Mouse (Mus musculus): ENCODE measurements around the gene Wfdc3. TPM values are rescaled to one million over a fixed set of nuclear protein-coding genes. Genes with fewer than 3 reads are reported as not detected.

The Wfdc3 gene
- polyA plus RNA-seq, 1 experiment from 2014 or later, result 1.3 TPM

GRCm38 (mm10) chr2:164758692-164759091, 13.0 kb upstream of the Wfdc3 start:
- Histone ChIP-seq H3K36me3 (peaks cover 100% of the 10 kb centered on the region), H3K9ac (replicated peaks) (no peak overlapping the region), H3K4me2 (no peak overlapping the region), H3K9me3 (replicated peaks) (no peaks in the 10 kb centered on the region), H3K4me3 (replicated peaks) (no peak overlapping the region), H3K4me1 (no peaks in the 10 kb centered on the region), H3K27me3 (replicated peaks) (no peaks in the 10 kb centered on the region), H3K27ac (replicated peaks) (no peak overlapping the region)
- no peak for ATAC-seq (ENCODE audit: low FRiP score)
- 89% methylated on average over 1 of the region's 1 CpGs for WGBS

GRCm38 (mm10) chr2:164757841-164758240, 12.1 kb upstream of the Wfdc3 start:
- H3K4me1 ChIP-seq, result no peaks in the 10 kb centered on the region
- ATAC-seq (ENCODE audit: low FRiP score), result no peak
- 89% methylated on average over 11 of the region's 11 CpGs for WGBS
- no peak overlapping the region for H3K4me2 ChIP-seq
- no peak overlapping the region for H3K27ac ChIP-seq (replicated peaks)
- H3K36me3 ChIP-seq, result peaks cover 97% of the 10 kb centered on the region
- H3K4me3 ChIP-seq (replicated peaks), result no peak overlapping the region
- no peaks in the 10 kb centered on the region for H3K27me3 ChIP-seq (replicated peaks)
- H3K9ac ChIP-seq (replicated peaks), result no peak overlapping the region
- H3K9me3 ChIP-seq (replicated peaks), result no peaks in the 10 kb centered on the region

- H3K27ac ChIP-seq (replicated peaks), result no peak overlapping the region
- no peak overlapping the region for H3K4me3 ChIP-seq (replicated peaks)
- ATAC-seq (ENCODE audit: low FRiP score), result no peak
- H3K4me2 ChIP-seq, result no peak overlapping the region
- no peak overlapping the region for H3K9ac ChIP-seq (replicated peaks)
- no peaks in the 10 kb centered on the region for H3K9me3 ChIP-seq (replicated peaks)
- peaks cover 83% of the 10 kb centered on the region for H3K36me3 ChIP-seq
- 0 out of 2 replicates have a peak, but pooled peaks cover 3% of the 10 kb centered on the region for H3K4me1 ChIP-seq
- no peaks in the 10 kb centered on the region for H3K27me3 ChIP-seq (replicated peaks)
- 88% methylated on average over 2 of the region's 2 CpGs for WGBS
Observed at GRCm38 (mm10) chr2:164754800-164755199, 9.1 kb upstream of the Wfdc3 start.

- WGBS, result 83% methylated on average over 11 of the region's 11 CpGs
- H3K9ac ChIP-seq (replicated peaks), result no peak overlapping the region
- H3K4me2 ChIP-seq, result no peak overlapping the region
- H3K27me3 ChIP-seq (replicated peaks), result no peaks in the 10 kb centered on the region
- peaks cover 77% of the 10 kb centered on the region for H3K36me3 ChIP-seq
- H3K9me3 ChIP-seq (replicated peaks), result no peaks in the 10 kb centered on the region
- no peak overlapping the region for H3K4me3 ChIP-seq (replicated peaks)
- H3K27ac ChIP-seq (replicated peaks), result no peak overlapping the region
- 0 out of 2 replicates have a peak, but pooled peaks cover 5% of the 10 kb centered on the region for H3K4me1 ChIP-seq
- no peak for ATAC-seq (ENCODE audit: low FRiP score)
Observed at GRCm38 (mm10) chr2:164754105-164754504, 8.4 kb upstream of the Wfdc3 start.

- Histone ChIP-seq H3K9ac (replicated peaks) (no peak overlapping the region), H3K36me3 (peaks cover 74% of the 10 kb centered on the region), H3K27me3 (replicated peaks) (no peaks in the 10 kb centered on the region), H3K9me3 (replicated peaks) (no peaks in the 10 kb centered on the region), H3K4me2 (no peak overlapping the region), H3K4me1 (peaks cover 19% of the 10 kb centered on the region), H3K27ac (replicated peaks) (no peak overlapping the region), H3K4me3 (replicated peaks) (no peak overlapping the region)
- no peak for ATAC-seq (ENCODE audit: low FRiP score)
- 92% methylated on average over 2 of the region's 2 CpGs for WGBS
Observed at GRCm38 (mm10) chr2:164752454-164752853, 6.7 kb upstream of the Wfdc3 start.

GRCm38 (mm10) chr2:164748991-164749390, 3.3 kb upstream of the Wfdc3 start:
- no peak overlapping the region for H3K4me2 ChIP-seq
- H3K9ac ChIP-seq (replicated peaks), result no peak overlapping the region
- H3K27ac ChIP-seq (replicated peaks), result no peak overlapping the region
- peaks cover 40% of the 10 kb centered on the region for H3K36me3 ChIP-seq
- H3K4me1 ChIP-seq, result peaks cover 39% of the 10 kb centered on the region
- H3K27me3 ChIP-seq (replicated peaks), result no peaks in the 10 kb centered on the region
- WGBS, result 88% methylated on average over 6 of the region's 6 CpGs
- H3K9me3 ChIP-seq (replicated peaks), result no peaks in the 10 kb centered on the region
- no peak overlapping the region for H3K4me3 ChIP-seq (replicated peaks)
- no peak for ATAC-seq (ENCODE audit: low FRiP score)

GRCm38 (mm10) chr2:164748191-164748590, 2.5 kb upstream of the Wfdc3 start:
- peaks cover 39% of the 10 kb centered on the region for H3K4me1 ChIP-seq
- H3K9me3 ChIP-seq (replicated peaks), result no peaks in the 10 kb centered on the region
- no peak overlapping the region for H3K9ac ChIP-seq (replicated peaks)
- ATAC-seq (ENCODE audit: low FRiP score), result no peak
- no peaks in the 10 kb centered on the region for H3K27me3 ChIP-seq (replicated peaks)
- H3K27ac ChIP-seq (replicated peaks), result no peak overlapping the region
- H3K36me3 ChIP-seq, result peaks cover 34% of the 10 kb centered on the region
- H3K4me3 ChIP-seq (replicated peaks), result no peak overlapping the region
- no peak overlapping the region for H3K4me2 ChIP-seq
- 80% methylated on average over 4 of the region's 4 CpGs for WGBS

GRCm38 (mm10) chr2:164746693-164747092, 962 bp upstream of the Wfdc3 start:
- peak overlapping the region; percentile 74 for H3K4me2 ChIP-seq
- 62% methylated on average over 8 of the region's 8 CpGs for WGBS
- peak overlapping the region; percentile 98 for H3K9ac ChIP-seq (replicated peaks)
- no peak overlapping the region for H3K27ac ChIP-seq (replicated peaks)
- no peaks in the 10 kb centered on the region for H3K9me3 ChIP-seq (replicated peaks)
- H3K4me1 ChIP-seq, result peaks cover 39% of the 10 kb centered on the region
- H3K4me3 ChIP-seq (replicated peaks), result peak overlapping the region; percentile 96
- H3K27me3 ChIP-seq (replicated peaks), result no peaks in the 10 kb centered on the region
- no peak for ATAC-seq (ENCODE audit: low FRiP score)
- peaks cover 22% of the 10 kb centered on the region for H3K36me3 ChIP-seq

- Histone ChIP-seq H3K27ac (replicated peaks) (no peak overlapping the region), H3K9ac (replicated peaks) (peak overlapping the region; percentile 98), H3K4me3 (replicated peaks) (peak overlapping the region; percentile 96), H3K36me3 (peaks cover 14% of the 10 kb centered on the region), H3K4me1 (peaks cover 38% of the 10 kb centered on the region), H3K4me2 (peak overlapping the region; percentile 74), H3K27me3 (replicated peaks) (no peaks in the 10 kb centered on the region), H3K9me3 (replicated peaks) (no peaks in the 10 kb centered on the region)
- no peak for ATAC-seq (ENCODE audit: low FRiP score)
- WGBS, result 73% methylated on average over 13 of the region's 13 CpGs
Observed at GRCm38 (mm10) chr2:164744987-164745386, 744 bp downstream of the Wfdc3 start.

GRCm38 (mm10) chr2:164739876-164740275, 5.9 kb downstream of the Wfdc3 start:
- ATAC-seq (ENCODE audit: low FRiP score), result no peak
- WGBS, result 71% methylated on average over 7 of the region's 7 CpGs
- Histone ChIP-seq H3K9me3 (replicated peaks) (no peaks in the 10 kb centered on the region), H3K4me2 (no peak overlapping the region), H3K9ac (replicated peaks) (no peak overlapping the region), H3K27me3 (replicated peaks) (no peaks in the 10 kb centered on the region), H3K4me1 (peaks cover 1% of the 10 kb centered on the region), H3K4me3 (replicated peaks) (no peak overlapping the region), H3K36me3 (no peaks in the 10 kb centered on the region), H3K27ac (replicated peaks) (no peak overlapping the region)

- no peak overlapping the region for H3K4me3 ChIP-seq (replicated peaks)
- no peak for ATAC-seq (ENCODE audit: low FRiP score)
- H3K27me3 ChIP-seq (replicated peaks), result no peaks in the 10 kb centered on the region
- no peaks in the 10 kb centered on the region for H3K4me1 ChIP-seq
- H3K36me3 ChIP-seq, result no peaks in the 10 kb centered on the region
- no peaks in the 10 kb centered on the region for H3K9me3 ChIP-seq (replicated peaks)
- H3K4me2 ChIP-seq, result no peak overlapping the region
- no peak overlapping the region for H3K27ac ChIP-seq (replicated peaks)
- 76% methylated on average over 3 of the region's 3 CpGs for WGBS
- H3K9ac ChIP-seq (replicated peaks), result no peak overlapping the region
Observed at GRCm38 (mm10) chr2:164737377-164738090, 8.2 kb downstream of the Wfdc3 start.

- Histone ChIP-seq H3K27me3 (replicated peaks) (no peaks in the 10 kb centered on the region; the same call in 1 of the 2 replicates), H3K36me3 (no peaks in the 10 kb centered on the region), H3K4me3 (replicated peaks) (no peak overlapping the region), H3K27ac (replicated peaks) (no peak overlapping the region), H3K4me1 (no peaks in the 10 kb centered on the region), H3K4me2 (no peak overlapping the region), H3K9me3 (replicated peaks) (no peaks in the 10 kb centered on the region), H3K9ac (replicated peaks) (no peak overlapping the region)
- WGBS, result 88% methylated on average over 5 of the region's 5 CpGs
- ATAC-seq (ENCODE audit: low FRiP score), result no peak
Observed at GRCm38 (mm10) chr2:164735446-164735845, 10.3 kb downstream of the Wfdc3 start.

Measured in neural tube, embryonic 15.5 days (tissue).